Mouse (Mus musculus) neural tube, embryonic 14.5 days (tissue): ENCODE results near the gene Rmnd5a. TPM values are rescaled to one million over a fixed set of nuclear protein-coding genes. Genes with fewer than 3 reads are reported as not detected.

Experiments used
- ATAC-seq: fragments of 200-750 bp; cut with Nextera tagmentation; 2 replicates; pipeline ENCODE4 v1.8.0; 2017; ENCODE audit warnings: low read depth, mild to moderate bottlenecking, moderate TSS enrichment, moderate library complexity
- H3K27ac ChIP-seq: fragments of 300-500 bp; sonication (generic); 2 replicates; pipeline ENCODE4 v1.5.1; 2014; ENCODE audit warnings: low read depth, mild to moderate bottlenecking, control low read depth, low read length, moderate library complexity, mixed read lengths
- H3K27me3 ChIP-seq: fragments of 300-500 bp; sonication (generic); 2 replicates; pipeline ENCODE4 v1.6.1; 2014; ENCODE audit warnings: low read length; ENCODE audit not compliant: control insufficient read depth, insufficient read depth
- H3K36me3 ChIP-seq: fragments of 300-500 bp; sonication (generic); 2 replicates; pipeline ENCODE4 v1.6.1; 2014; ENCODE audit warnings: low read length, mixed read lengths; ENCODE audit not compliant: control insufficient read depth, insufficient read depth
- H3K4me1 ChIP-seq: fragments of 300-500 bp; sonication (generic); 2 replicates; pipeline ENCODE4 v1.6.1; 2014; ENCODE audit warnings: low read length; ENCODE audit not compliant: control insufficient read depth, insufficient read depth
- H3K4me2 ChIP-seq: fragments of 300-500 bp; sonication (generic); 2 replicates; pipeline ENCODE4 v1.6.1; 2014; ENCODE audit warnings: mild to moderate bottlenecking, low read depth, low read length, control low read depth
- H3K4me3 ChIP-seq: fragments of 300-500 bp; sonication (generic); 2 replicates; pipeline ENCODE4 v1.5.1; 2014; ENCODE audit warnings: low read depth, low read length, control low read depth, mixed read lengths
- H3K9ac ChIP-seq: fragments of 300-500 bp; sonication (generic); replicated peaks from 2 replicates; pipeline ENCODE4 v1.6.1; 2014; ENCODE audit warnings: low read depth, mild to moderate bottlenecking, control low read depth, low read length, mixed read lengths
- H3K9me3 ChIP-seq: fragments of 300-500 bp; sonication (generic); 2 replicates; pipeline ENCODE4 v1.6.1; 2016; ENCODE audit warnings: low read length; ENCODE audit not compliant: control insufficient read depth
- WGBS: fragments of 180-500 bp; shearing (Covaris S2); extraction: QIAGEN DNeasy Blood & Tissue Kit; methylation state at CpG from one replicate; pipeline ENCODE4 v1.1.7; 2014; 5-methylcytosine and 5-hydroxymethylcytosine counted together
- polyA plus RNA-seq: library from polyadenylated mRNA; unstranded; fragments of >200 nt; fragmentation: Nextera tagmentation; extraction: Ambion mirVana; gene quantifications from 2 replicates; pipeline ENCODE4 v1.2.1, GENCODE M21; 2014

Rmnd5a gene
- polyA plus RNA-seq, 1 experiment from 2014 or later: 6.7 TPM

DNA sequence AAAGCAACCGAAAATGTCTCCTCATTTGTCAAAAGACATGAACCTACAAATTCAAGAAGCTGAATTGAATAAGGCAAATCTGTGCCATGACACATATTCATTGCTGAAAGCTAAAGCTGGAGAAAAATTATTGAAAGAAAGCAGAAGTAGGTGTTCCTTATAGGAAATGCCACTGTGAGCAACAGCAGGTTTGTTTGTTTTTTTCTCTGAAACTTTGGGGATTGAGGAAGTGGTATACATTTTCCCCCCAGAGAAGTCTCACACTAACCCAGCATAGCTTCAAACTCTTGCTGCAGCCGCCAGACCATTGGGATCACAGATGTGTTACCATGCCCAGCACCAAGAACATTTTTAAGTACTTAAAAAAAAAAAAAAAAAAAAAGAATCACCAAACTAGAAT, 12.4 kb upstream of the Rmnd5a start:
- H3K27ac ChIP-seq: no peak overlapping the region
- H3K9ac ChIP-seq: no peak overlapping the region
- ATAC-seq: no peak
- no peaks in the 10 kb centered on the region for H3K9me3 ChIP-seq
- no peaks in the 10 kb centered on the region for H3K27me3 ChIP-seq
- no peak overlapping the region for H3K4me2 ChIP-seq
- no peak overlapping the region for H3K4me3 ChIP-seq
- H3K4me1 ChIP-seq: no peaks in the 10 kb centered on the region
- WGBS: 91% methylated on average over 2 of the region's 2 CpGs
- H3K36me3 ChIP-seq: no peaks in the 10 kb centered on the region

DNA sequence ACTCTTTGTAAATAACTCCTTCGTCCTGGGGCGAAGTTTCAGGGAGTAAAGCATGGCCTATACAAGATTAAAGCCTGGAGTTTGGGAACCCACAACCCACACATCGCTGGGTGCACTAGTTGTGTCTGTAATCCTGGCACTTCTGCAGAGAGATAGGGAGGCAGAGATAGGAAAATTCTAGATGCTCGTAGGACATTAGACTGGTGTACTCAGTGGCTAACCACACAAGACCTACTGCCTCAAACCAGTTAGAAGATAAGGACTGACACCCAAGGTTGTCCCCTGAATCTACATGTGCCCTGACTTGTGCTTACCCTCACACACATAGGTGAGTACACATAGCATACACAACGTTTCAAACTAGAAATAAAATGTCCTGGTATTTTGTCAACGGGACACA, 5.1 kb upstream of the Rmnd5a start:
- Histone ChIP-seq H3K9me3 (no peaks in the 10 kb centered on the region), H3K36me3 (no peaks in the 10 kb centered on the region), H3K27me3 (no peaks in the 10 kb centered on the region), H3K4me3 (no peak overlapping the region), H3K27ac (no peak overlapping the region), H3K9ac (no peak overlapping the region), H3K4me2 (no peak overlapping the region), H3K4me1 (peaks cover 7% of the 10 kb centered on the region; the same call in 1 of the 2 replicates)
- ATAC-seq: no peak
- WGBS: 87% methylated on average over 6 of the region's 6 CpGs

DNA sequence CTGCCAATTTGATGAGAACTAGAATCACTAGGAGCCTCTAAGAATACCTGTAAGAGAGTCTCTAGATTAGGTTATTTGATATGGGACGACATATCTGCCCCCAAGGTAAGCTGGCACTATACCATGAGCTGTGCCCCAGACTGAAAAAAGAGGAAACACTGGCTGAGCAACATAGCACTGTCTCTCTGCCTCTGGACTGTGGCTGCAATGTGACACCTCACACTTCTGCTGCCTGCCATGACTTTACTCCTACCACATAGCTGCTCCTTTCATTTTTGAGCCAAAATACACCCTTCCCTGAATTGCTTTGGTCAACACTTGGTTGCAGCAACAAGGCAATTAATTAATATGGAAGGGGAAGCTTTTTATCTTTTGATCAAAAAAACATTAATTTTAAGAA, 4.3 kb upstream of the Rmnd5a start:
- no peak overlapping the region for H3K4me3 ChIP-seq
- WGBS: 84% methylated on average over 1 of the region's 1 CpGs
- H3K9me3 ChIP-seq: no peaks in the 10 kb centered on the region
- no peaks in the 10 kb centered on the region for H3K27me3 ChIP-seq
- no peak overlapping the region for H3K9ac ChIP-seq
- no peaks in the 10 kb centered on the region for H3K36me3 ChIP-seq
- no peak for ATAC-seq
- H3K27ac ChIP-seq: no peak overlapping the region
- no peak overlapping the region for H3K4me2 ChIP-seq
- peaks cover 7% of the 10 kb centered on the region; the same call in 1 of the 2 replicates for H3K4me1 ChIP-seq

DNA sequence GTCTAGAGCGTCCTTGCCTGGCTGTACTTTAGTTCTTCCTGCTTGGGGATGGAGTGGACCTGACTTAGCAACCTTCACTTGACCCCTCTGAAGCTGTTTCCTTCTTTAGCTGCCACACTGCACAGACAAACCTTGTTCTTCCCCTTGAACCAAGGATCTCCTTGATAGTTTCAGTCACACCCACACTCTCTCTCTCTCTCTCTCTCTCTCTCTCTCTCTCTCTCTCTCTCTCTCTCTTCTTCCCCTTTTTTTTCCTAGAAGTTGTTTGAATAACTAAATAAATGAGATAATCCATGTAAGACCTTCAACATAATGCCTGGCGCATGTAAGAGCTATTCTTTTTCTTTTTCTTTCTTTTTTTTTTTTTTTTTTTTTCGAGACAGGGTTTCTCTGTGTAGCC, 1.7 kb upstream of the Rmnd5a start:
- H3K9me3 ChIP-seq: no peaks in the 10 kb centered on the region
- no peak for ATAC-seq
- no peaks in the 10 kb centered on the region for H3K27me3 ChIP-seq
- H3K4me2 ChIP-seq: no peak overlapping the region
- WGBS: 75% methylated on average over 3 of the region's 3 CpGs
- H3K36me3 ChIP-seq: no peaks in the 10 kb centered on the region
- peaks cover 23% of the 10 kb centered on the region for H3K4me1 ChIP-seq
- H3K27ac ChIP-seq: no peak overlapping the region; the same call in 1 of the 2 replicates
- no peak overlapping the region for H3K9ac ChIP-seq
- no peak overlapping the region for H3K4me3 ChIP-seq

DNA sequence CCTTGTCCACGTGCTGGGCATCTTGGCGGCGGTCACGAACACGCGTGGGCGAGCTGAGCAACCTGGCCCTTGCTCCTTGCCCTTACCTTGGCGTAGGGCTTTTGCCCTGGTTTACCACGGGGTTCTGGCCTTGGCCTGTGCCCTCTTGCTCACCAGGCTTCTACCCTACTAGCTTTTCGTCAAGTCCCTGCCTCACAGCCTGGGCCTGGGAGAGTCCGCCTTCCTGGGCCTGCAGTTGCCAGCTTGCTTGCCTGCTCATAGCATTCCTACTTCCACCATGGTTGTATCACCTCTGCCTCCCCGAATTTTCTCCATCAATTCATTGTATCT, 779 bp upstream of the Rmnd5a start:
- peak; percentile 5; the same call in 1 of the 2 replicates for ATAC-seq
- Histone ChIP-seq H3K27me3 (no peaks in the 10 kb centered on the region), H3K36me3 (no peaks in the 10 kb centered on the region), H3K4me1 (peaks cover 23% of the 10 kb centered on the region), H3K9ac (peak overlapping the region; percentile 83), H3K4me3 (peak overlapping the region; percentile 88), H3K9me3 (no peaks in the 10 kb centered on the region), H3K4me2 (peak overlapping the region; percentile 97), H3K27ac (peak overlapping the region; percentile 98)
- WGBS: 5% methylated on average over 12 of the region's 12 CpGs

GRCm38 (mm10) chr6:71440217-71440491, 283 bp downstream of the Rmnd5a start:
- peak overlapping the region; percentile 88 for H3K4me3 ChIP-seq
- peaks cover 23% of the 10 kb centered on the region for H3K4me1 ChIP-seq
- no peaks in the 10 kb centered on the region for H3K9me3 ChIP-seq
- WGBS: under 1% methylated on average over 16 of the region's 47 CpGs
- ATAC-seq: peak; percentile 52
- no peaks in the 10 kb centered on the region for H3K27me3 ChIP-seq
- H3K9ac ChIP-seq: peak overlapping the region; percentile 88
- H3K4me2 ChIP-seq: peak overlapping the region; percentile 63
- H3K27ac ChIP-seq: peak overlapping the region; percentile 96
- H3K36me3 ChIP-seq: no peaks in the 10 kb centered on the region

- Histone ChIP-seq H3K27me3 (no peaks in the 10 kb centered on the region), H3K27ac (peak overlapping the region; percentile 96), H3K9ac (peak overlapping the region; percentile 88), H3K36me3 (no peaks in the 10 kb centered on the region), H3K4me2 (peak overlapping the region; percentile 63), H3K4me1 (peaks cover 23% of the 10 kb centered on the region), H3K9me3 (no peaks in the 10 kb centered on the region), H3K4me3 (peak overlapping the region; percentile 88)
- under 1% methylated on average over 49 of the region's 62 CpGs for WGBS
- no peak; the same call in 1 of the 2 replicates for ATAC-seq
These were observed 776 bp downstream of the Rmnd5a start for GRCm38 (mm10) chr6:71439506-71440216.

GRCm38 (mm10) chr6:71438070-71438469, 2.4 kb downstream of the Rmnd5a start:
- Histone ChIP-seq H3K4me2 (peak overlapping the region; percentile 19; the same call in 1 of the 2 replicates), H3K9me3 (no peaks in the 10 kb centered on the region), H3K4me1 (peaks cover 27% of the 10 kb centered on the region), H3K9ac (peak overlapping the region; percentile 32; the same call in 1 of the 2 replicates), H3K36me3 (no peaks in the 10 kb centered on the region), H3K27ac (no peak overlapping the region), H3K27me3 (no peaks in the 10 kb centered on the region), H3K4me3 (peak overlapping the region; percentile 5; the same call in 1 of the 2 replicates)
- ATAC-seq: no peak
- 70% methylated on average over 1 of the region's 1 CpGs for WGBS

- H3K4me2 ChIP-seq: no peak overlapping the region
- no peaks in the 10 kb centered on the region for H3K4me1 ChIP-seq
- H3K9me3 ChIP-seq: no peaks in the 10 kb centered on the region
- H3K27me3 ChIP-seq: no peaks in the 10 kb centered on the region
- no peak overlapping the region for H3K4me3 ChIP-seq
- no peak overlapping the region for H3K27ac ChIP-seq
- no peak overlapping the region for H3K9ac ChIP-seq
- no peak for ATAC-seq
- WGBS: 90% methylated on average over 4 of the region's 4 CpGs
- H3K36me3 ChIP-seq: peaks cover 7% of the 10 kb centered on the region
These were observed 12.3 kb downstream of the Rmnd5a start for GRCm38 (mm10) chr6:71427996-71428725.
